14 mouse cellular contexts compared by ENCODE assay signal in genomic region chr2:170662069-170662980, GRCm38 (mm10).
DNase-seq lines count a peak whose midpoint lies in the region; ATAC-seq and TF ChIP-seq lines count a peak whose summit lies in the region.
"Had no signal": no experiment of that assay in that cellular context is flagged by ENCODE, and none has a peak within 500 bp of the region (broad histone marks: within the 10 kb centered on the region; RNA-seq: fewer than 3 reads in every experiment).

No protein-coding gene starts in this region.

- H3K4me3 ChIP-seq in midbrain, embryonic 12.5 days = no peak overlapping the region
- H3K4me3 ChIP-seq in midbrain, embryonic 16.5 days (ENCODE audit: low read depth, low read length) = no peak overlapping the region
- peak overlapping the region; percentile 23 for H3K4me3 ChIP-seq in forebrain, embryonic 14.5 days (ENCODE audit: low read depth, low read length)
- peak overlapping the region; percentile 46 for H3K4me3 ChIP-seq in left cerebral cortex, adult 2 months
- no peak overlapping the region for H3K4me3 ChIP-seq in kidney, embryonic 16.5 days (ENCODE audit: low read length)
- H3K4me3 ChIP-seq: embryonic facial prominence, embryonic 12.5 days had no signal

- H3K4me1 ChIP-seq in midbrain, embryonic 12.5 days = peaks cover 37% of the 10 kb centered on the region
- H3K4me1 ChIP-seq in midbrain, embryonic 16.5 days (ENCODE audit: control insufficient read depth, insufficient read depth, low read length) = peaks cover 23% of the 10 kb centered on the region
- peaks cover 37% of the 10 kb centered on the region for H3K4me1 ChIP-seq in forebrain, embryonic 14.5 days (ENCODE audit: control insufficient read depth, insufficient read depth, low read length)
- no peaks in the 10 kb centered on the region for H3K4me1 ChIP-seq in kidney, embryonic 16.5 days (ENCODE audit: insufficient read depth, low read length)

- no peak overlapping the region for H3K4me2 ChIP-seq in midbrain, embryonic 12.5 days (replicated peaks)
- no peak overlapping the region; the same call in 1 of the 2 replicates for H3K4me2 ChIP-seq in midbrain, embryonic 16.5 days (ENCODE audit: low read length)
- peak overlapping the region; percentile 45 for H3K4me2 ChIP-seq in forebrain, embryonic 14.5 days (ENCODE audit: low read length)
- no peak overlapping the region for H3K4me2 ChIP-seq in kidney, embryonic 16.5 days (replicated peaks; ENCODE audit: low read depth, low read length)
- H3K4me2 ChIP-seq: embryonic facial prominence, embryonic 12.5 days had no signal

- H3K27me3 ChIP-seq in midbrain, embryonic 12.5 days = no peaks in the 10 kb centered on the region
- no peaks in the 10 kb centered on the region for H3K27me3 ChIP-seq in midbrain, embryonic 16.5 days (ENCODE audit: control insufficient read depth, insufficient read depth, low read depth, low read length)
- H3K27me3 ChIP-seq in forebrain, embryonic 14.5 days (replicated peaks; ENCODE audit: control insufficient read depth, insufficient read depth, low read length) = no peaks in the 10 kb centered on the region
- H3K27me3 ChIP-seq in kidney, embryonic 16.5 days (ENCODE audit: insufficient read depth, low read length) = no peaks in the 10 kb centered on the region

- no peak for ATAC-seq in midbrain, embryonic 12.5 days (ENCODE audit: low FRiP score, low read depth)
- no peak for ATAC-seq in midbrain, embryonic 16.5 days
- ATAC-seq in forebrain, embryonic 14.5 days = peak; percentile 43
- ATAC-seq in erythroid progenitor cell, adult 5-6 weeks (replicated peaks; ENCODE audit: low FRiP score, poor library complexity, severe bottlenecking) = no peak
- ATAC-seq in kidney, embryonic 16.5 days (ENCODE audit: low FRiP score, low TSS enrichment) = no peak
- ATAC-seq in erythroblast, adult 5-6 weeks (replicated peaks; ENCODE audit: low FRiP score, poor library complexity, severe bottlenecking) = no peak

- peak; percentile 89 for DNase-seq in forebrain, embryonic 14.5 days (ENCODE audit: low spot score)
- peak; percentile 39 to 56 for DNase-seq in left cerebral cortex, adult 2 months (ENCODE audit: extremely low spot score in 1 of 2, low spot score in 2 of 2)
- peak; percentile 54 for DNase-seq in right cerebral cortex, postnatal 36 days (ENCODE audit: low spot score in 2 of 2)
- DNase-seq: cerebellum, adult 11 months; heart, adult 11 months; lung, adult 18-20 months; spleen, adult 18-20 months; thymus, postnatal 4 days had no signal

- no peak overlapping the region for H3K9ac ChIP-seq in midbrain, embryonic 12.5 days (replicated peaks)
- no peak overlapping the region for H3K9ac ChIP-seq in midbrain, embryonic 16.5 days (ENCODE audit: low read depth, low read length)
- H3K9ac ChIP-seq in forebrain, embryonic 14.5 days (ENCODE audit: low read length) = peak overlapping the region; percentile 45; the same call in 1 of the 2 replicates
- no peak overlapping the region for H3K9ac ChIP-seq in kidney, embryonic 16.5 days (replicated peaks; ENCODE audit: low read length)
- H3K9ac ChIP-seq: embryonic facial prominence, embryonic 12.5 days had no signal

- 72% methylated on average over 25 of the region's 25 CpGs for whole genome bisulfite sequencing in midbrain, embryonic 12.5 days
- WGBS in midbrain, embryonic 16.5 days = 65% methylated on average over 22 of the region's 25 CpGs
- WGBS in forebrain, embryonic 14.5 days = 27% methylated on average over 25 of the region's 25 CpGs
- 82% methylated on average over 25 of the region's 25 CpGs for WGBS in kidney, embryonic 16.5 days

- no peaks in the 10 kb centered on the region for H3K36me3 ChIP-seq in midbrain, embryonic 12.5 days
- no peaks in the 10 kb centered on the region for H3K36me3 ChIP-seq in midbrain, embryonic 16.5 days (ENCODE audit: control insufficient read depth, insufficient read depth, low read length)
- no peaks in the 10 kb centered on the region for H3K36me3 ChIP-seq in forebrain, embryonic 14.5 days (ENCODE audit: control insufficient read depth, insufficient read depth, low read length)
- no peaks in the 10 kb centered on the region for H3K36me3 ChIP-seq in kidney, embryonic 16.5 days (ENCODE audit: insufficient read depth, low read length)
- H3K36me3 ChIP-seq: embryonic facial prominence, embryonic 12.5 days had no signal

- intact Hi-C loops in left cerebral cortex, adult 2 months (cut with DNase I) = no loop called here

- H3K9me3 ChIP-seq in midbrain, embryonic 12.5 days = no peaks in the 10 kb centered on the region
- no peaks in the 10 kb centered on the region for H3K9me3 ChIP-seq in midbrain, embryonic 16.5 days (replicated peaks; ENCODE audit: control insufficient read depth, low read length, poor library complexity, severe bottlenecking)
- no peaks in the 10 kb centered on the region for H3K9me3 ChIP-seq in forebrain, embryonic 14.5 days (replicated peaks; ENCODE audit: control insufficient read depth, low read length)
- no peaks in the 10 kb centered on the region for H3K9me3 ChIP-seq in kidney, embryonic 16.5 days (ENCODE audit: low read length)
- H3K9me3 ChIP-seq: embryonic facial prominence, embryonic 12.5 days had no signal

- H3K27ac ChIP-seq in midbrain, embryonic 12.5 days (replicated peaks) = peak overlapping the region; percentile 54; the same call in 1 of the 2 replicates
- no peak overlapping the region for H3K27ac ChIP-seq in midbrain, embryonic 16.5 days (ENCODE audit: low read length)
- H3K27ac ChIP-seq in forebrain, embryonic 14.5 days (ENCODE audit: low read depth, low read length) = peak overlapping the region; percentile 69
- H3K27ac ChIP-seq in left cerebral cortex, adult 2 months = peak overlapping the region; percentile 44
- H3K27ac ChIP-seq in kidney, embryonic 16.5 days (ENCODE audit: low read length) = no peak overlapping the region
- H3K27ac ChIP-seq: embryonic facial prominence, embryonic 12.5 days had no signal

- no peak for TF ChIP-seq CTCF in left cerebral cortex, adult 2 months (IDR thresholded peaks at IDR 0.05)

Comparison
In these comparisons a context has a peak if more than half of its experiments do, and no peak if none do; other contexts are left out.
1. H3K27ac ChIP-seq: peak in midbrain, embryonic 12.5 days (single experiment), forebrain, embryonic 14.5 days (single experiment) and left cerebral cortex, adult 2 months (single experiment); none in midbrain, embryonic 16.5 days (single experiment) and kidney, embryonic 16.5 days (single experiment).
2. H3K4me3 ChIP-seq: peak in forebrain, embryonic 14.5 days (single experiment) and left cerebral cortex, adult 2 months (single experiment); none in midbrain, embryonic 12.5 days (single experiment), midbrain, embryonic 16.5 days (single experiment) and kidney, embryonic 16.5 days (single experiment).
3. Peak in every context shown above with its lines, with median percentiles within 50 percentile points of each other: DNase-seq.